Mouse (Mus musculus): ENCODE results near the gene Timp1. TPM values are rescaled to one million over a fixed set of nuclear protein-coding genes. Genes with fewer than 3 reads are reported as not detected.

Gene Timp1
- polyA plus RNA-seq, 1 experiment from 2014 or later: 2.2 TPM

DNA sequence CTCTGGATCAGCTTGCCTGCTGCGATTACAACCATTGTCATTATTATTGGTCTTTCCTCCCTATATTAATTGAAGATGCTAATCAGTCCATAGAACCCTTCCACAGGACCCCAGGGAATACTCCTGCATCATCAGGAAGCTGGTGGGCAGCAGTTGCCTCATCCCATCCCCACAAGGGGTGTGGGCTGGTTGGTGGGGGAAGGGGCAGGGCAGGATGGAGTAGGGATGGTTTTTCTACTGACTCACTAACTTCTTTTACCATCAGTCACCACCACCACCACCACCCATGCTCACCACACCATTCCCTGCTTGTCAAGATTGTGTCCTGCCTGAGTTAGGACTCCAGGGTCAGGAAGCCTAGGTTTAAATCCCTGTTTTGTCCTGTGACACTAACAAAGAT, 763 bp upstream of the Timp1 start:
- Histone ChIP-seq H3K4me1 (peaks cover 3% of the 10 kb centered on the region; the same call in 1 of the 2 replicates), H3K9me3 (replicated peaks) (no peaks in the 10 kb centered on the region)
- ATAC-seq: no peak

DNA sequence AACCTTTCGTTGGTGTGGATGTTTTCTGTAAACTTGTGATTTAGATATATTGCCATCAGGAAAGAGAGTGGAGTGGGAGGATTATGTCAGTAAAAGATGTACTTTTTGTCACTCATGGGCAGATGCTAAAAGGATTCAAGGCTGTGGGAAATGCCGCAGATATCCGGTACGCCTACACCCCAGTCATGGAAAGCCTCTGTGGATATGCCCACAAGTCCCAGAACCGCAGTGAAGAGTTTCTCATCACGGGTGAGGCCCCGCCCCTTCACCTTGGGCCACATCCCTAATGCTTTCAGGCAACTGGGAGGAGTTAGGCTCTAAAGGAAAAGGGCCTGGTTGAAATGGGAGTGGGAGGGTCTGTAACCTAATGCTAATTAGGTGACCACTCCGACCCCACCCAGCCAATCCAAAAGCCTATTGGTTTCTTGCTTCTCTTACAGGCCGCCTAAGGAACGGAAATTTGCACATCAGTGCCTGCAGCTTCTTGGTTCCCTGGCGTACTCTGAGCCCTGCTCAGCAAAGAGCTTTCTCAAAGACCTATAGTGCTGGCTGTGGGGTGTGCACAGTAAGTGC, 3.0 kb downstream of the Timp1 start:
- H3K4me2 ChIP-seq: no peak overlapping the region
- H3K27me3 ChIP-seq: no peaks in the 10 kb centered on the region
- ATAC-seq: no peak
- H3K4me3 ChIP-seq: no peak overlapping the region
- H3K4me1 ChIP-seq: peaks cover 3% of the 10 kb centered on the region; the same call in 1 of the 2 replicates
- H3K9me3 ChIP-seq (replicated peaks): no peaks in the 10 kb centered on the region
- no peaks in the 10 kb centered on the region for H3K36me3 ChIP-seq (ENCODE audit: poor library complexity, severe bottlenecking)
- WGBS: 40% methylated on average over 11 of the region's 11 CpGs
- no peak overlapping the region for H3K9ac ChIP-seq
- no peak overlapping the region for H3K27ac ChIP-seq

More for the DNA sequence above, 763 bp upstream of the Timp1 start:
- Histone ChIP-seq H3K4me3 (no peak overlapping the region), H3K27ac (no peak overlapping the region), H3K36me3 (ENCODE audit: poor library complexity, severe bottlenecking) (no peaks in the 10 kb centered on the region), H3K27me3 (no peaks in the 10 kb centered on the region), H3K4me2 (no peak overlapping the region), H3K9ac (no peak overlapping the region)
- 84% methylated on average over 1 of the region's 1 CpGs for WGBS

DNA sequence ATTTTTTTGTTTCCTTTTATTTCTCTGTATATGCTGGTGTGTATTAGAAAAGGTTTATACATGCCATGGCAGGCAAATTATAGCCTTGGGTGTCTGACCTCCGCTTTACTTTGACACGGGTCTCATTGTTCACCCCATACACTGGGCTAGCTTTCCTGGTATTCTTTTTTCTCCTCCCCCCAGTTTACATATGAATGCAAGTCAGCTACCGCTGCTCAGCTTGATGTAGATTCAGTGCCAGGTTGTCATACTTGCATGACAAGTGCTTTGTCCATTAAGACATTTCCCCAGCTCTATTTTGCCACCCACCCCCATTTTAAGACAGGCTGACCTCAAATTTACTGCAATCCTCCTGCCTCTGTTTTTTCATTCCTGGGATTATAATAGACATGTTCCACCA, 5.3 kb downstream of the Timp1 start:
- no peaks in the 10 kb centered on the region for H3K36me3 ChIP-seq (ENCODE audit: poor library complexity, severe bottlenecking)
- no peaks in the 10 kb centered on the region for H3K27me3 ChIP-seq
- H3K9ac ChIP-seq: no peak overlapping the region
- ATAC-seq: 0 out of 2 replicates have a peak, but pooled peaks have one; percentile 33
- H3K4me3 ChIP-seq: no peak overlapping the region
- H3K27ac ChIP-seq: no peak overlapping the region
- H3K9me3 ChIP-seq (replicated peaks): no peaks in the 10 kb centered on the region
- WGBS: 30% methylated on average over 3 of the region's 3 CpGs
- H3K4me1 ChIP-seq: 0 out of 2 replicates have a peak, but pooled peaks cover under 1% of the 10 kb centered on the region
- H3K4me2 ChIP-seq: no peak overlapping the region

DNA sequence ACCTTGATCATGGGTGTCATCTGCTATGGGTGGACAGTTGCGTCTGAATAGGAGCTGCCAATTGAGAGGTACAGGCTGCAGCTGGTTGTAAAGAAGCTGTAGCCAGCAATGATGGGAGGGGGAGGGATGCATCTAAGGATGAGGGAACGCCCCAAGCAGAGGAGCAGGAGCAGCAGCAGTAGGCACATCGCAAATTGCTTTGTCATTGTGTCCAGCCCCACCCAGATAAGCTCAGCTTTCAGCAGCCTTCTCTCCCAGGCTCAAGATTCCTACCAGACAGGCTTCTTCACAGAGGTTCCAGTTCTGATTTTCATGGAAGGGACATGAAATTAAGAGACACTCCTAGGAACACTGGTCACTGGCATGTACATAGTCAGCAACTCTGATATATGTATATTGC, 40.1 kb downstream of the Timp1 start:
- Histone ChIP-seq H3K27me3 (no peaks in the 10 kb centered on the region), H3K36me3 (ENCODE audit: poor library complexity, severe bottlenecking) (0 out of 2 replicates have a peak, but pooled peaks cover 3% of the 10 kb centered on the region), H3K9ac (no peak overlapping the region), H3K4me2 (no peak overlapping the region), H3K4me1 (no peaks in the 10 kb centered on the region), H3K27ac (no peak overlapping the region), H3K4me3 (no peak overlapping the region), H3K9me3 (replicated peaks) (no peaks in the 10 kb centered on the region)
- WGBS: 38% methylated on average over 3 of the region's 3 CpGs
- ATAC-seq: no peak

DNA sequence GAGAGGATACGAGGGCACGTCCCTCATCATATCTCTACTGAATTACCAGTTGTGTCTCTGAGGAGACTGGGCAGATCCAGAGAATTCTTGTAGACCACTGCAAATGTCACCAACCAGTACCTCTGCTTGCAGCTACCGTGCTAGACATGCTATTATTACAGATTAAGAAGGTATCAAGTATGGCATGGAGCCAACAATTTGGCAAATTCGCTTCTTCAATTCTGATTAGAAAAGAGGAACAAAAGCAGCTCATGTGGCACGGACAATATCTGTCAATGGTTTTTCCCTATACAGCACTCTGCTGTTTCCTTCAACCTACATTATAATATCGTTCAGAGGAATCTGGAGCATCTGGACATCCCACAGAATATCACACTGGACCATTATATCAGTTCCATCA, 43.8 kb downstream of the Timp1 start:
- H3K4me2 ChIP-seq: no peak overlapping the region
- no peaks in the 10 kb centered on the region for H3K27me3 ChIP-seq
- H3K9ac ChIP-seq: no peak overlapping the region
- 0 out of 2 replicates have a peak, but pooled peaks cover 3% of the 10 kb centered on the region for H3K36me3 ChIP-seq (ENCODE audit: poor library complexity, severe bottlenecking)
- no peak for ATAC-seq
- no peak overlapping the region for H3K27ac ChIP-seq
- WGBS: 80% methylated on average over 6 of the region's 6 CpGs
- H3K4me1 ChIP-seq: no peaks in the 10 kb centered on the region
- no peak overlapping the region for H3K4me3 ChIP-seq
- H3K9me3 ChIP-seq (replicated peaks): no peaks in the 10 kb centered on the region

DNA sequence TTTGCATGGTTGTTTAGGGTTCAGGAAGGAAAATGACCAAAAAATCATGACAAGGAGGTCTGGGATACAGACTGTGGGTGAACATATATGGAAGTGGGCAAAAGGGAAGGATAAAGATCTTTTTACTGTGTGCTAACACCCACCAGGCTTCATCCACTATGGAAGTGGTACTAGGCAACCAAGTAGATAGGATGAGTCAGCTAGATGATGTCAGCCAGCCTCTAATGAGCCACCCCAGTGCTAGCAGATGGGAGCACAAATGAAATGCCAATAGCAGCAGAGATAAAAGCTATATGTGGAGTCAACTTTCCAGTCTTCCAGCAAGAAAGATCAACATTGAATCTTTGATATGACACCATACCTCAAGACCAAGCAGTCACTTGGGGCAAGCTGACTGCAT, 45.1 kb downstream of the Timp1 start:
- Histone ChIP-seq H3K4me3 (no peak overlapping the region), H3K27ac (no peak overlapping the region), H3K4me2 (no peak overlapping the region), H3K9me3 (replicated peaks) (no peaks in the 10 kb centered on the region), H3K4me1 (peaks cover 4% of the 10 kb centered on the region; the same call in 1 of the 2 replicates), H3K27me3 (no peaks in the 10 kb centered on the region), H3K36me3 (ENCODE audit: poor library complexity, severe bottlenecking) (0 out of 2 replicates have a peak, but pooled peaks cover 3% of the 10 kb centered on the region), H3K9ac (no peak overlapping the region)
- ATAC-seq: no peak

DNA sequence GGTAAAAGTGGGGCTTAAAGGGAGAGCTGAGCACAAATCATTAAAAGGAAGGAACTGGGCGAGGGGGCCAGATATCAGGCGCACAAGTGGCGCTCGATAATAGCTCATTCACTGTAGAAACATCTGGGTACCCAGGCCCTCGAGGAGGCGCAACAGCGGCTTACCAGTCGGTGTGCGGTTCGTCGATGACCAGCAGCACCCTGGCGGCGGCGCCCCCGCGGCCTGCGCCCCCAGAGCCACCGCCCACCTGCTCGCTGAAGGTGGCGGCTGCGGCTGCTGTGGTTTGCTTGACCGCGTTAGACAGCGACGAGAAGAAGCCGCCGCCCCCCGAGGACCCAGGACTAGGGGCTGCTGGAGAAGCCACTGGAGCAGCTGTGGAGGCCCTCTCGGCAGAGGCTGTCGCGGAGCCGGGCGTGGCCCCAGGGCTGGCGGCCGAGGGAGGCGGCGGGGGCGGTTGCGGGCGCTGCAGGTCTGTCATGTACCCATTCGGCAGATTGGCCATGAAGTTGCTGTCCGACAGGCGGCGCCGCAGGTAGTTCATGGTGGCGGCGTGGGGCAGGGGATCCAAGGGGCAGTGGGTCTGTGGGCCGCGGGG, 50.4 kb downstream of the Timp1 start:
- peak overlapping the region; percentile 53 for H3K4me3 ChIP-seq
- peak overlapping the region; percentile 51; the same call in 1 of the 2 replicates for H3K27ac ChIP-seq
- peaks cover 4% of the 10 kb centered on the region; the same call in 1 of the 2 replicates for H3K4me1 ChIP-seq
- H3K9ac ChIP-seq: peak overlapping the region; percentile 63
- no peaks in the 10 kb centered on the region for H3K9me3 ChIP-seq (replicated peaks)
- peak; percentile 71 for ATAC-seq
- H3K36me3 ChIP-seq (ENCODE audit: poor library complexity, severe bottlenecking): peaks cover 3% of the 10 kb centered on the region; the same call in 1 of the 2 replicates
- 32% methylated on average over 35 of the region's 49 CpGs for WGBS
- H3K4me2 ChIP-seq: peak overlapping the region; percentile 63
- no peaks in the 10 kb centered on the region for H3K27me3 ChIP-seq

DNA sequence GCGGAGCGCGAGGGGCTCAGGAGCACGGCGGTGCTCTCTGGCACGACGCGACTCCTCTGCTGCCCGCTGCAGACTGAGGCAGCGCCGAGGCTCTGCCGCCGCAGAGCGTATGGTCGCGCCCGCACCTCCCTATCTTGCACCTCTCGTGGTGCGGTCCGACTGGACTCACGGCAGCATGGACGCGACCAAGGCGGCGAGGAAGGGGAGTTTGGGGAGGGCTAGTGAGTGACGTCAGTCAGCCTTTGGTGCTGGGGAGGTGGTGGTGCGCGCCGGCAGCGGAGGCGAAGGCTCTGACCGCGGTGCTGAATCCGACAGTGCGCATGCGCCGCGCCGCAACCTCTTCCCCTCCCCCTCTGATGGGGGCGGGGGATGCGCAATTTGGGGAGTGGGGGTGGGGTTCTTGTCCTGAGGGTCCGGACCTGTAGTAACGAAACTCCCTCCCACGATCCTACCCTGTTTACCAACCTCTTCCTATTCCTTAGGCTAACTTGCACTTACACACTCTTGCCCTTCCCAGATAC, 50.9 kb downstream of the Timp1 start, which contains the start of gene Syn1:
Syn1 (minus strand) TSS at position 161 of the 521 bp plus-strand sequence.
- H3K27me3 ChIP-seq: no peaks in the 10 kb centered on the region
- no peaks in the 10 kb centered on the region for H3K9me3 ChIP-seq (replicated peaks)
- H3K4me1 ChIP-seq: peaks cover 4% of the 10 kb centered on the region; the same call in 1 of the 2 replicates
- H3K4me2 ChIP-seq: peak within 1 kb of the TSS; percentile 63
- H3K9ac ChIP-seq: peak within 1 kb of the TSS; percentile 63
- 21% methylated on average over 27 of the region's 44 CpGs for WGBS
- H3K27ac ChIP-seq: peak within 1 kb of the TSS; percentile 51; the same call in 1 of the 2 replicates
- peak; percentile 98 for ATAC-seq
- no peaks in the 10 kb centered on the region; the same call in 1 of the 2 replicates for H3K36me3 ChIP-seq (ENCODE audit: poor library complexity, severe bottlenecking)
- H3K4me3 ChIP-seq: peak within 1 kb of the TSS; percentile 53

DNA sequence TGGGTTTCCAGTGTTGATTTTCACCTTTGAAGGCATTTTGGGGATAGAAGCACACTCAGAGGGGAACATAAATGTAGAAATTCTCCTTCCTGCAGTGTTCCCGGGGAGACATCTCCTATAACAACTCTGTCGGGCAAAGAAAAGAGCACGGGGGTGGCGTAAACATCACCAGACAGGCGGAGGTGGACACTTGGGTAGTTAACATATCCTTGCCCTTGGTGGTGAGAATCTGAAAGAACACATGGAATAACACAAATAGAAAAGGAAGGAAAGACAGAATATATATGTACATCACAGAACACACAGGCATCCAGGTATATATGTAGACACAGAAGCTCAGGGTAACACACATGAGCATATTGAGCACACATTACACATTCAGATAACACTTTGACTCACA, 51.4 kb downstream of the Timp1 start:
- 46% methylated on average over 5 of the region's 5 CpGs for WGBS

DNA sequence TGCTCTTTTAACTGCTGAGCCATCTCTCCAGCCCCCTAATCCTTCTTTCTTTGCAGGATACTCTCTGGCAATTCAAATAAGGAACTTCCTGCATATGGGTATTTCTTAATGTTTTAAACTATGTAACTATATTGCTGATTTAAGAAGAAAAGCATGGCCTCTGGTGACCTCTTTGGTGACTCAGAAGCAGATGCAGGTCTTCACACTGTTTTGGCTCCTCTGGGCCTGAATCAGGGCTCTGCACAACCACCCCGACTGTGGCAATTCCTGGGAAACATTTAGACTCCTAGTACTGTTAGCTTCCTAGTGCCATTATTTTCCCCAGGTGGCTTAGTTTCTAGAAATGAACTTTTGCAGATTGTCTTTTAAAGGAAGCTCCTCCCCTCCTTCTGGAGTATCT, 53.5 kb downstream of the Timp1 start:
- H3K4me1 ChIP-seq: peaks cover 4% of the 10 kb centered on the region; the same call in 1 of the 2 replicates
- H3K27ac ChIP-seq: no peak overlapping the region
- peaks cover 21% of the 10 kb centered on the region for H3K36me3 ChIP-seq (ENCODE audit: poor library complexity, severe bottlenecking)
- H3K9me3 ChIP-seq (replicated peaks): no peaks in the 10 kb centered on the region
- WGBS: 89% methylated on average over 1 of the region's 1 CpGs
- no peak overlapping the region for H3K4me2 ChIP-seq
- no peaks in the 10 kb centered on the region for H3K27me3 ChIP-seq
- no peak overlapping the region for H3K9ac ChIP-seq
- no peak overlapping the region for H3K4me3 ChIP-seq
- ATAC-seq: no peak

More for the DNA sequence above, 51.4 kb downstream of the Timp1 start:
- peak; percentile 14 for ATAC-seq
- Histone ChIP-seq H3K4me2 (peak overlapping the region; percentile 63), H3K4me1 (peaks cover 4% of the 10 kb centered on the region; the same call in 1 of the 2 replicates), H3K27ac (no peak overlapping the region; the same call in 1 of the 2 replicates), H3K36me3 (ENCODE audit: poor library complexity, severe bottlenecking) (no peaks in the 10 kb centered on the region; the same call in 1 of the 2 replicates), H3K4me3 (peak overlapping the region; percentile 53), H3K9ac (no peak overlapping the region), H3K9me3 (replicated peaks) (no peaks in the 10 kb centered on the region), H3K27me3 (no peaks in the 10 kb centered on the region)

Measured in forebrain, embryonic 13.5 days (tissue).